Mouse (Mus musculus): ENCODE measurements around the gene Arid4a.

Gene Arid4a

GRCm38 (mm10) chr12:71015363-71016210, at the start of gene Arid4a:
Arid4a (plus strand) TSS chr12:71015990.
- DNase-seq (ENCODE audit: low spot score), result peak; percentile 95

DNA sequence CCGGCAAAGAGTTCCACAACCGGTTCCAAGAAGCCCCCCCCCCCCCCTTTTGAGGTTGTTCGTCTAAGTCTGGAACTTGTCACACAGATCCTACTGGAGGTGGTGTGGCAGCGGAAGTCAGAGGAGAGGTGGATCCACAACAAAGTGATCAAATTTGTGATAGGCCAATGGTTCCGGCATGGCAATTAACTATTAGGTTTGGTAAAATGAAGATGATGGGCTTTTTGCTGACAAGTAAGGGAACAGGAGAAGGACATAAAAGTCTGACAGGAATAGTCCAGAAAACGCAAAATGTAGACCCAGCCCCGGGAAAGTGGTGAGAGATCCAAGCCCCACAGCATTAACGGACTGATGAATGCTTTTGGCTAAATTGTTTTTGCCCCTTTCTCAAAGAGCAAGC, 48.2 kb upstream of the Arid4a start:
- no peak for DNase-seq (ENCODE audit: low spot score)

DNA sequence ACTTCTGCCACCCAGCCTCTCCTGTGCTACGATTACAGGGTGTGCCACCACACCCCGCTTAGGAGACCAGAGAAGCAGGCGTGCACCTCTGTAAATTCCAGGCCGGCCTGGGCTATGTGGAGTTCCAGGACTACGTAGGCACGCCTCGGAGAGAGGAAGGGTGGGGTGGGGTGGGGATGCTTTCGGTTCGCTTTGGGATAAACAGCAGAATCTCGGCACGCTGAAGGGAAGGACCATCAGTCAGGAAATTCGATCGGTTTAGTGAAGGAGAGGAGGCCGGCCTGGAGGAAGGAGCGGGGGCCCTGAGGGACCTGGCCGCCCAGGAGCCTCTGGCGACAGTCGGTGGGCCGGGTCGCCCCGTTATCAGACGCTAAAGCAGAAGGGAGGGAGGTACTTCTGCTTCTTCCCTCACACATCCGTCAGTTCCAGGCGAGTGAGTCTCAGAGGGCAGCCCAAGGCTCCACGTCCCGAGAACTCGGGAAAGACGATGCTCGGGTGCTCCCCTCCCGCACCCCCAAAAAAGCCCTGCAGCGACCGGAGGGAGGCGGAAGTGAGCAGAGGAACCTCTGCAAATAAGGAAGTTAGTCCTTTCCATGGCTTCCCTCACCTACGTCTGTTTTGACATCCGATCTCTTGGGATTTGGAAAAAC, 47.5 kb upstream of the Arid4a start:
- DNase-seq (ENCODE audit: low spot score), result peak; percentile 88

GRCm38 (mm10) chr12:70968791-70969307, 46.9 kb upstream of the Arid4a start:
- DNase-seq (ENCODE audit: low spot score), result peak; percentile 91

- peak; percentile 56 for DNase-seq (ENCODE audit: low spot score)
Measured at GRCm38 (mm10) chr12:70969485-70970184, 46.2 kb upstream of the Arid4a start.

DNA sequence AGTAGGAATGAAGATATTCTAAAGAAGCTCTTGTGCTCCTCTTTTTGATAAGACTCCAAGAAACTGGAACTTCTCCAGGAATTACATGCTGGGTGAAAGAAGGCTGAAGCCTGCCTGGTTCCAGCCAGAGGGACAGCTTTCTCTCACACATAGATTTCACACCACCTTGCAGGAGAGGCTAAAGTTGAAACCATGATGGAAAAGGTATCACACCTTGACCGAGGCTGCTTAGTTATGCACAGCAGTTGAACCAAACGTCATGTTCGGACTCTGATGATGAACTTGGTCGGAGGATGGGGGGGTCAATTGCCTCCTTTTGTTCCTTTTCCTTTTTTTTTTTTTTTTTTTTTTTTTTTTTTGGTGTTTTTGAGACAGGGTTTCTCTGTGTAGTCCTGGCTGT, 42.0 kb upstream of the Arid4a start:
- no peak for DNase-seq (ENCODE audit: low spot score)

- peak; percentile 90 for DNase-seq (ENCODE audit: low spot score)
Measured at GRCm38 (mm10) chr12:70974441-70975266, 41.1 kb upstream of the Arid4a start, which contains the start of gene Psma3. Psma3 (plus strand) TSS chr12:70974621.

- DNase-seq (ENCODE audit: low spot score), result no peak
Measured at GRCm38 (mm10) chr12:70975406-70975805, 40.4 kb upstream of the Arid4a start.

- DNase-seq (ENCODE audit: low spot score), result no peak
Measured at GRCm38 (mm10) chr12:70975891-70976290, 39.9 kb upstream of the Arid4a start.

GRCm38 (mm10) chr12:70978345-70978744, 37.4 kb upstream of the Arid4a start:
- DNase-seq (ENCODE audit: low spot score), result no peak

DNA sequence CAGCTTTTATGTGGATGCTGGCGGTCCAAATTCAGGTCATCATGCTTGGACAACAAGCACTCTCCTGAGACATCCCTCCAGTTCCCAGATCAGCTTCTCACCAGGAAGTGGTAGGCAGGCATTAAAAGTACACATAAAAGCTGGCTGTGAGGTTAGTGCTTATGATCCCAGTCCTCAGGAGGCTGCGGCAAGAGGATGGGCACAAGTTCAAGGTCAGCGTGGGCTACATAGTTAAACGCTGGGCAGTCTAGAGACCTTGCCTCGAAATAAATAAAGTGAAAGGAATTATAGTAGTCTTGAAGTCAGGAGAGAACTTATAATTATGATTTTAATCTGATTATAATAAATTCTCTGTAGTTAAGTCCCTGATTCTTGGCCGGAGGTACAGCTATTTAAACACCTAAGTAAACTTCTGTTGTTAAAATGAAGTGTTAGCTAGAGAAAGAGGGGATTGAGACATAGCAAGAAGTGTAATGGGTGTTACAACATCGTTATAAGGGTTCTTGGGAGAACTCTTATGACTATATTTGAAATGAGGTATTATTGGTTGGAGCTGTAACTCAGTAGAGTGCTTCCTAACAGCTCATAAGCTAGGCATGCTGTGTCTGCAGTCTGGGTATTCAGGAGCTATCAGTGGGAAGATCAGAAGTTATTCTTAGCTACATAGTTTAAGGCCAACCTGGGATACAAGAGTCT, 30.8 kb upstream of the Arid4a start:
- DNase-seq (ENCODE audit: low spot score), result no peak

DNA sequence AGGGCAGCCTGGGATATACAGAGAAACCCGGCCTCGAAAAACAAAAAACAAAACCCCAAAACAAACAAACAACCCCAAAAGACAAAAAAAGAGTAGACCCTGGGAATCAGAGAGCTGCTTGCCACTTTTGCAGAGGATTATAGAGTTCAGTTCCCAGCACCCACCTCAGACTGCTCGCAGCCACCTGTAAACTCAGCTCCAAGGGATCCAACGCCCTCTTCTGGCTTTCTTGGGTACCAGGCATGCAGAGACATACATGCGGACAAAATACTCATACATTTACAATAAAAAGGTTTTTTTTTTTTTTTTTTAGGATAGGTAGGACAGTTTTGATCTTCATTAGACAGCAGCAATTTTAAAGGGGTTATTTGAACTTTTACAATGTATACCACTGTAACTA, 18.6 kb upstream of the Arid4a start:
- no peak for DNase-seq (ENCODE audit: low spot score)

GRCm38 (mm10) chr12:70999423-70999903, 16.3 kb upstream of the Arid4a start:
- no peak for DNase-seq (ENCODE audit: low spot score)

- no peak for DNase-seq (ENCODE audit: low spot score)
Measured at GRCm38 (mm10) chr12:71000344-71000743, 15.4 kb upstream of the Arid4a start.

GRCm38 (mm10) chr12:71001456-71001855, 14.3 kb upstream of the Arid4a start:
- no peak for DNase-seq (ENCODE audit: low spot score)

- DNase-seq (ENCODE audit: low spot score), result no peak
Measured at GRCm38 (mm10) chr12:71003760-71004426, 11.9 kb upstream of the Arid4a start.

GRCm38 (mm10) chr12:71006141-71006540, 9.6 kb upstream of the Arid4a start:
- DNase-seq (ENCODE audit: low spot score), result no peak

DNA sequence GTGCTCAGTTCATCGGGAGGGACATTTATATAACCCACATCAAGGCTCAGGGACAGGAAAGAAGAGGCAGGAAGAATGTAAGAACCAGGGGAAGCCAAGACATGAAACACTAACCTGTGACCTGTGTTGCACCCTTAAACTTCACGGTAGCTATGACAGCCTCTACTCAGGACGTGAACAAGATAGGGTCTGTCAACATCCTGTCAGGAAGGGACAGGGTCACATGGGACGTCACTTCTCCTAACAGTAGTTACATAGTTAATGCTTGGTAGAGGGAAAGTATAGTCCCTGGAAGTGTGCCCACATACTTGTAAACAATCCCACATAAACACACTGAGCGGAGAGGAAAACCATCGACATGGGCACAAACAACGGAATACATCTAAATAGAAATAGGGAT, 8.9 kb upstream of the Arid4a start:
- no peak for DNase-seq (ENCODE audit: low spot score)

- no peak for DNase-seq (ENCODE audit: low spot score)
Measured at GRCm38 (mm10) chr12:71009769-71010168, 6.0 kb upstream of the Arid4a start.

DNA sequence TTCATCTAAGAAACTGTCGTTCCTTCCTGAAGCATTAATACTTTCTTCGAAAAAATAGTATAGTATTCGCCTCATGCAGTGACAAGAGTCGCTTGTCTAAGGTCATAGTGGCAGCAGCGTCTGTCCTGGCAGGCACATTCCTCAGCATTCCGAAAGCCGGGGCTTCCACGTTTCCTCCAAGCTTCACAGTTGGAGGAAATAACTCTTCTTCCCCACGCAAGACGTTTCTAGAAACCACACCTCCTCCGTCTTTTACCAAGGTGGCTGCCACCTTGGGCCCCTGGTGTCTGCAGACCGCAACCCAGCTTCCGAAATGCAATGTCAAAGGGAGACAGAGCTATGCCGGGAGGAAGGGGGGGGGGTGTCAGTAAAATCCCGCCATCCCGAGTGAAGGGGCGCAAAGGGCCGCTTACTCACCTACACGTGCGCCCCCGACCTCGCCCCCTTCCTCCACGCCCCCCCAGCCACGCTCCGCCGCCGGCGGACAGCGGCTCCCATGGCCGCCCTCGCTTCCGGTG, 886 bp upstream of the Arid4a start:
- DNase-seq (ENCODE audit: low spot score), result no peak

Data from testis, postnatal 10 days (tissue).